8 mouse cellular contexts compared by ENCODE assay signal in the genomic region with DNA sequence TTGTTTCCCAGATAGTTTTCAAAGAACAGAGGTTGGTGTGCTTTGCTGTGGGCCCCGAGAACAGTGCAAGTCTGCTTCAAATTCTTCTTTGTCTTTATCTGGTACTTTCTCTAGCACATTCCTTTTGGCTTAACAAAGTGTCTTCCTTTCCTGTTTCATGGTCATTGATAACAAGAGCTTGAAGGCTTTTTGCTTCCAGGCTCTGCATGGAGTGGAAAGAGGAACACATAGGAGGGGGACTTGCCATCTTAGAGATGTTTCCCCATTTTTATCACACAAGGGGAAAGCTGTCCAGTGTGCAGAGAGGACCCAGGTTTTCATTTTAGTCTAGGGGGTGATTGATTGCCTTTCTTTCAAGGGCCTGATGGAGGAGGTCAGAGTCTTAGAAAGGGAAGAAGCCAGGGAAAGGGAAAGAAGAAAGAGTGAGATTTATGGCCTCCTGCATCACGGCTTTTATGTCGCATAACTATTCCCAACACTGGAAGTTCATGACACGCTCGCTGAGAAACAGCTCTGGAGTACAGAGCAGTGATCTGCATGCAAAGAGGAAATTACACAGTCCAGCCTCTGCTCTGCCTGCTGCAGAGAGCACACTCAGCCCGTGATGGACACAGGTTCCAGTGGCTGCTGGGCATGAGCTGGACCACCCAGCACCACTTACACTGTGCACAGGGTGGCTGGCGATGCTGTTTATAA.
DNase-seq lines count a peak whose midpoint lies in the region; ATAC-seq lines count a peak whose summit lies in the region.

No protein-coding gene starts in this region.

- DNase-seq in kidney, postnatal 25 days: no peak
- DNase-seq in embryonic facial prominence, embryonic 11.5 days (ENCODE audit: low spot score): no peak
- DNase-seq in urinary bladder, postnatal 4 days (ENCODE audit: low spot score in 2 of 2): no peak
- DNase-seq in cerebellum, postnatal 25 days: no peak
- DNase-seq in thymus, postnatal 25 days: no peak

- H3K4me2 ChIP-seq in kidney, embryonic 15.5 days: peak overlapping the region; percentile 28; the same call in 1 of the 2 replicates
- H3K4me2 ChIP-seq in embryonic facial prominence, embryonic 11.5 days (ENCODE audit: low read depth, low read length): no peak overlapping the region
- no peak overlapping the region for H3K4me2 ChIP-seq in hindbrain, embryonic 16.5 days (ENCODE audit: low read length)

- peak overlapping the region; percentile 82 for H3K27ac ChIP-seq in kidney, embryonic 15.5 days
- H3K27ac ChIP-seq in embryonic facial prominence, embryonic 11.5 days (replicated peaks; ENCODE audit: low read depth, low read length): no peak overlapping the region
- H3K27ac ChIP-seq in hindbrain, embryonic 16.5 days (ENCODE audit: low read depth, low read length): peak overlapping the region; percentile 44; the same call in 1 of the 2 replicates

- H3K36me3 ChIP-seq in kidney, embryonic 15.5 days: no peaks in the 10 kb centered on the region
- no peaks in the 10 kb centered on the region for H3K36me3 ChIP-seq in embryonic facial prominence, embryonic 11.5 days (replicated peaks; ENCODE audit: control insufficient read depth, insufficient read depth, low read depth, low read length)
- H3K36me3 ChIP-seq in hindbrain, embryonic 16.5 days (ENCODE audit: control insufficient read depth, insufficient read depth, low read length): no peaks in the 10 kb centered on the region

- peak; percentile 80 for ATAC-seq in kidney, embryonic 15.5 days (replicated peaks; ENCODE audit: low FRiP score)
- peak; percentile 57 for ATAC-seq in embryonic facial prominence, embryonic 11.5 days (replicated peaks; ENCODE audit: insufficient number of reproducible peaks, low FRiP score, low TSS enrichment, low read depth)
- ATAC-seq in hindbrain, embryonic 16.5 days: peak; percentile 84
- 0 out of 2 replicates have a peak, but pooled peaks have one; percentile 5 for ATAC-seq in monocyte, adult 5-6 weeks (replicated peaks; ENCODE audit: insufficient number of reproducible peaks, low FRiP score, low TSS enrichment, poor library complexity, severe bottlenecking)

- H3K27me3 ChIP-seq in kidney, embryonic 15.5 days: peaks cover 49% of the 10 kb centered on the region
- H3K27me3 ChIP-seq in embryonic facial prominence, embryonic 11.5 days (ENCODE audit: control insufficient read depth, insufficient read depth, low read length): no peaks in the 10 kb centered on the region
- H3K27me3 ChIP-seq in hindbrain, embryonic 16.5 days (replicated peaks; ENCODE audit: control insufficient read depth, insufficient read depth, low read length): no peaks in the 10 kb centered on the region

- WGBS in kidney, embryonic 15.5 days: 8% methylated on average over 7 of the region's 7 CpGs
- 72% methylated on average over 7 of the region's 7 CpGs for WGBS in embryonic facial prominence, embryonic 11.5 days
- 17% methylated on average over 7 of the region's 7 CpGs for WGBS in hindbrain, embryonic 16.5 days

- no peak overlapping the region for H3K4me3 ChIP-seq in kidney, embryonic 15.5 days (replicated peaks)
- H3K4me3 ChIP-seq in embryonic facial prominence, embryonic 11.5 days (ENCODE audit: low read depth, low read length): no peak overlapping the region
- H3K4me3 ChIP-seq in hindbrain, embryonic 16.5 days (ENCODE audit: low read length): no peak overlapping the region

- peaks cover 33% of the 10 kb centered on the region for H3K4me1 ChIP-seq in kidney, embryonic 15.5 days
- H3K4me1 ChIP-seq in embryonic facial prominence, embryonic 11.5 days (ENCODE audit: control insufficient read depth, insufficient read depth, low read length): peaks cover 7% of the 10 kb centered on the region
- peaks cover 31% of the 10 kb centered on the region for H3K4me1 ChIP-seq in hindbrain, embryonic 16.5 days (ENCODE audit: control insufficient read depth, insufficient read depth, low read depth, low read length)

- H3K9ac ChIP-seq in kidney, embryonic 15.5 days: no peak overlapping the region
- H3K9ac ChIP-seq in embryonic facial prominence, embryonic 11.5 days (replicated peaks; ENCODE audit: low read length): no peak overlapping the region
- no peak overlapping the region for H3K9ac ChIP-seq in hindbrain, embryonic 16.5 days (ENCODE audit: low read depth, low read length)

- no peaks in the 10 kb centered on the region for H3K9me3 ChIP-seq in kidney, embryonic 15.5 days (replicated peaks)
- no peaks in the 10 kb centered on the region for H3K9me3 ChIP-seq in embryonic facial prominence, embryonic 11.5 days (replicated peaks; ENCODE audit: control insufficient read depth, low read length)
- H3K9me3 ChIP-seq in hindbrain, embryonic 16.5 days (ENCODE audit: control insufficient read depth, low read length): no peaks in the 10 kb centered on the region

Comparison
In these comparisons a context has a peak if more than half of its experiments do, and no peak if none do; other contexts are left out.
1. ATAC-seq: peak in every context shown above with its lines; median percentile 84 in hindbrain, embryonic 16.5 days; 80 in kidney, embryonic 15.5 days; 57 in embryonic facial prominence, embryonic 11.5 days; 5 in monocyte, adult 5-6 weeks.